Mouse (Mus musculus) lung, adult 2 months (tissue): ENCODE measurements around the gene Hist1h3e. TPM values are rescaled to one million over a fixed set of nuclear protein-coding genes. Genes with fewer than 3 reads are reported as not detected.
"Not testable (repeated sequence)": the region's sequence is repeated elsewhere in the genome, so short reads cannot be mapped to it uniquely, and the experiment has no call there.

Experiments used
- DNase-seq: peaks from one replicate; pipeline ENCODE4 v3.0.0; 2022
- H3K4me1 ChIP-seq: fragments of 200-500 bp; 2 replicates; pipeline ENCODE4 v1.6.1; 2011; ENCODE audit warnings: low read length; ENCODE audit not compliant: control insufficient read depth, insufficient read depth
- H3K4me3 ChIP-seq: fragments of 200-500 bp; replicated peaks from 2 replicates; pipeline ENCODE3; 2011; ENCODE audit warnings: low read depth, mild to moderate bottlenecking, control low read depth, low read length; ENCODE audit errors: extremely low read depth
- CTCF ChIP-seq: fragments of 200-500 bp; IDR thresholded peaks from 2 replicates; pipeline ENCODE4 v1.5.1; 2011; ENCODE audit warnings: mild to moderate bottlenecking, low read length, control low read depth; ENCODE audit not compliant: insufficient read depth
- POLR2A ChIP-seq: fragments of 200-500 bp; IDR thresholded peaks from 2 replicates; pipeline ENCODE4 v1.6.1; 2011; ENCODE audit warnings: low read depth, mild to moderate bottlenecking, control low read depth, low read length, borderline replicate concordance; ENCODE audit errors: extremely low read depth
- WGBS: fragments of 180-500 bp; shearing (Covaris S2); methylation state at CpG from one replicate; pipeline ENCODE4 v1.1.7; 2018; 5-methylcytosine and 5-hydroxymethylcytosine counted together
- polyA plus RNA-seq: library from polyadenylated mRNA; depleted of rRNA; stranded (reverse); fragments of >200 nt; gene quantifications from 2 replicates; pipeline ENCODE4 v1.2.3, GENCODE M21; 2012

Gene Hist1h3e
- polyA plus RNA-seq, 1 experiment: 9.2 TPM

DNA sequence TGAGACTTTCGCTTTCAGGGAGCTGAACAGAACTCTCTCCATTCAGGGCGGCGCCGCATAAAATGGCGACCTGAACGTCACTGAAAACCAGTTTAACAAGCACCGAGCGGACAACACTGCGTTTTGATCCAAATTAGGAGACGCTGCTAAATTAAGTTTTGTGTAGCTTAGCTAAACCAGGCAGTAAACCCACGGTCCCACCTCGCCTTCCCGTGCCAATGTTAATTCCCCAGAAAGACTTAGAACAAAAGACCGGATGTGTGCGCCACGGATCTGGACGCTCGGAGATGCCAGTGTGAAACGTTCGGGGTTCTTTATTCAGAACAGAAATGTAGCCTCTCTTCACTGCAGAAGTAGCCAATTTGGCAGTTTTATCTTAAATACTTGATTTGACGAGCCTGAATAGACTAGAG is 22.9 kb upstream of the Hist1h3e start:
- WGBS: under 1% methylated on average over 21 of the region's 21 CpGs
- DNase-seq: peak; percentile 78
- peak overlapping the region; percentile 91 for H3K4me3 ChIP-seq
- peaks cover 2% of the 10 kb centered on the region; the same call in 1 of the 2 replicates for H3K4me1 ChIP-seq
- peak; percentile 59; the same call in 1 of the 2 replicates for TF ChIP-seq POLR2A
- TF ChIP-seq CTCF: no peak

DNA sequence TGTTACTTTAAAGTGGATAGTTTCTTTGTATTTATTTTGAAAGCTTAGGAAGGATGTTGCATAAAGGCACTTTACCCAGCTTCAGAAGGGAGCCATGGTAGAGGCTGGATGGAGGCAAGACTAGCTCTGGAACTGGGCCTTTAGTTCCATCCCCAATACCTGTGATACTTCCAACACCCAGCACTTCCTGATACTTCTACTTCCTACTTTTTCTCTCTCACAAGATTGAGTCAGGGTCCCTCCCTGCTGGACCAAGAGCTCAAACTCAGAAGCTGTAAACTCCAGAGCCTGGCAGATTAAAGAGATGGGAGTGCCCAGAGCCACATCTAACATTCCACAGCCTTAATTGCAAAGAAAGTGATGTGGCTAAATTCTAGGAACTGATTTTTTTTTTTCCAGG is 22.2 kb upstream of the Hist1h3e start:
- TF ChIP-seq CTCF (no peak), POLR2A (no peak)
- peak; percentile 15 for DNase-seq
- Histone ChIP-seq H3K4me3 (peak overlapping the region; percentile 11), H3K4me1 (peaks cover 2% of the 10 kb centered on the region; the same call in 1 of the 2 replicates)

DNA sequence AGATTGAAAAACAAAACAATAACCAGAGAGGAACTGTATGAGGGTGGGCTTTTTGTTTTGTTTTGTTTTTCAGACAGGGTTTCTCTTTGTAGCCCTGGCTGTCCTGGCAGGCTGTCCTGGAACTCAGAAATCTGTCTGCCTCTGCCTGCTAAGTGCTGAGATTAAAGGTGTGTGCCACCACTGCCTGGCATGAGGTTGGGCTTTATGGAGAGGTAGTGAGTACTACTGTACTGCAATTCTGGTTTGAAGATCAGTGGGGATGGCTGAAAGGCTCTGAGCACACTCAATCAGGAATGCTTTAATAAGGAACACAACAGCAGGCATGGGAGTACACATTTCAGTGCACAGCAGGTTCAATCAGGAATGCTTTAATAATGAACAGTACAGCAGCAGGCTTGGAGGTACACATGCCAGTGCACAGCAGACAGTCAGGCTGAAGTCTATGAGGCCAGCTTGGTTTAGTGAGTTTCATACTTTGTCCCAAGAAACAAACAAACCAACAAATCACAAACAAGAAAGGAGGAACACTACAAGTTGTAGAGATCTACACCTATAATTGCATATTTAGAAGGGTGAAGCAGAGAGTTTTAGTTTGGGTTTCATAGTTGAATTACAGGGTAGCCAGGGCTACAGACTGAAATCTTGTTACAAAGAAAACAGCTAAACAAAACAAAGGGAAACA is 21.4 kb upstream of the Hist1h3e start:
- TF ChIP-seq CTCF (no peak), POLR2A (no peak)
- Histone ChIP-seq H3K4me3 (no peak overlapping the region), H3K4me1 (peaks cover 2% of the 10 kb centered on the region; the same call in 1 of the 2 replicates)
- DNase-seq: no peak

DNA sequence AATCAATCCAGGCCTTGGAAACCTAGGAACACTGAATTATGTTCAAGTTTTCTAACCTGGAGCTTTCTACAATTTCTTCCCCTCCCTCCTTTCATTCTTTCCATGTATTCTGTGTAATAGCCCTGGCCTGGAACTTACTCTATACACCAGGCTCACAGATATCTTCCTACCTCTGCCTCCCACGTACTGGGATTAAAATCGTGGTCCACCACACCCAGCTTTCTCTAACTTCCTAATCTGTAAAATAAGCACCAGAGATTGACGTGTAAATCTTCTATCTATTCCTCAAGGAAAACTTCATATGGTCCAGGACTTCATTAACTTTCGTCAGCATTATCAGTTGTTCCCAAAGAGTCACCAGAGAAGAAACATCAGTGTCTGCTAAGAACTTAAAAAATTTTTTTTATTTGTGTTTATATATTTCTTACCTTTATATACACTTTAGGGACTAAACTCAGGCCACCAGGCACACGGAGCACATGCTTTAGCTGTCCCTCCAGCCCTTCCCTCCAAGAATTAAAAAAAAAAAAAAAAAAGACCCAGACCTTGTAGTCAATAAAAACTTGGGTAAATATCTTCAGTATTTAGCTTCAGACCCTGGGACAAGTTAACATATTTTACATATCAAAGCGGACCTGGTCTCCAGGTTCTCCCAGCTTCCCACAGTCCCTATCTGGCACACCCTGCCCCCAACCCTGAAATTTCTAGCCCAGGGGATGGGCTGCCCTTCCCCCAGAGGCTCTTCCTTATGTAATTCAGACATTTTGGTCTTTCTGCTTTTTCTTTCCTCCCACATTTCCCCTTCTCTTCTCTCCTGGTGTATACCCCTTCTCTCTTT is 20.3 kb upstream of the Hist1h3e start:
- no peak for DNase-seq
- Histone ChIP-seq H3K4me1 (peaks cover 2% of the 10 kb centered on the region; the same call in 1 of the 2 replicates), H3K4me3 (peak overlapping the region; percentile 73)
- TF ChIP-seq POLR2A: no peak
- TF ChIP-seq CTCF: no peak
- 21% methylated on average over 6 of the region's 6 CpGs for WGBS

DNA sequence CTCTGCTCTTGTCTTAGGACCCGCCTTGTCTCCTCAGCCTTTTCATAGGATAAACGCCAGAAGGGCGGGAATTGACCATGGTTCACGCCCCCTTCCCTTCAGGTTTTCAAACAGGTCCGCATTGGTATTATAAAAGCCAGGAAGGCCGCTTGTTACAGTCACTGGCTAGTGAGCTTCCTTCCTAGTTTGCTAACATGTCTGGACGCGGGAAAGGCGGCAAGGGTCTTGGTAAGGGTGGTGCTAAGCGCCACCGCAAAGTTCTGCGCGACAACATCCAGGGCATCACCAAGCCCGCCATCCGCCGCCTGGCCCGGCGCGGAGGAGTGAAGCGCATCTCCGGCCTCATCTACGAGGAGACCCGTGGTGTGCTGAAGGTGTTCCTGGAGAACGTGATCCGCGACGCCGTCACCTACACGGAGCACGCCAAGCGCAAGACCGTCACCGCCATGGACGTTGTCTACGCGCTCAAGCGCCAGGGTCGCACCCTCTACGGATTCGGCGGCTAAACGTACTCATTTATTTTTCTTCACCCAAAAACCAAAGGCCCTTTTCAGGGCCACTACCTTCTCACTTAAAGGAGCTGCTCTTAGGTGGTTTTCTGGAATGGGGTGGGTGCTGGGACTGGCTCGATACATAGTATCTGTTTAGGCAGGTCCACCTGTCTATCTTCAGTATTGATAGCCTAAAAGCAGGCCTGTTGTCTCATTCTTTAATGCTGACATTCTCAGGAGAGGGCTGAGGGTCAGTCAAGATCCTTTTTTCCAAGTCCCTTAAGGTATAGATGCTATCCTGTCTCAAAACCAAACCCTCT is 19.4 kb upstream of the Hist1h3e start, which contains the start of gene Hist1h4d:
Hist1h4d (plus strand) TSS at position 191 of the 811 bp plus-strand sequence.
- under 1% methylated on average over 43 of the region's 43 CpGs for WGBS
- H3K4me1 ChIP-seq: peaks cover 2% of the 10 kb centered on the region; the same call in 1 of the 2 replicates
- no peak for TF ChIP-seq CTCF
- peak; percentile 100 for TF ChIP-seq POLR2A
- peak; percentile 96 for DNase-seq
- peak within 1 kb of the TSS; percentile 73 for H3K4me3 ChIP-seq

DNA sequence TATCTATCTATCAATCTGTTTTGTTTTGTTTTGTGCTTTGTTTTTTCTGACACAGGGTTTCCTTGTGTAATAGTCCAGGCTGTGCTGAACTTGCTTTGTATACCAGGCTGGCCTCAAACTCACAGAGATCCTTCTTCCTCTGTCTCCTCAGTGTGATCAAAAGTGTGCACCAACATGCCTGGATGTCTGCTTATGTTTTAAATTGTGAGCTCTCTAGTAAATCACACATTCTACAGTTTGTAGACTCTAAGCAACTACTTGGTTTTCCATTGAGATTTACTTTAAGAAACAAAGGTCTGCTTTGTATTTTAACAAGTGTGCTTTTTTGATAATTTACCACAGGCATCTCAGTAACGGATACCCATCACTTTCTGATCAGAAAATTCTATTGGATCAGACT is 15.7 kb upstream of the Hist1h3e start:
- TF ChIP-seq POLR2A (no peak), CTCF (no peak)
- no peak for DNase-seq
- Histone ChIP-seq H3K4me1 (no peaks in the 10 kb centered on the region), H3K4me3 (no peak overlapping the region)
- WGBS: 89% methylated on average over 1 of the region's 1 CpGs

DNA sequence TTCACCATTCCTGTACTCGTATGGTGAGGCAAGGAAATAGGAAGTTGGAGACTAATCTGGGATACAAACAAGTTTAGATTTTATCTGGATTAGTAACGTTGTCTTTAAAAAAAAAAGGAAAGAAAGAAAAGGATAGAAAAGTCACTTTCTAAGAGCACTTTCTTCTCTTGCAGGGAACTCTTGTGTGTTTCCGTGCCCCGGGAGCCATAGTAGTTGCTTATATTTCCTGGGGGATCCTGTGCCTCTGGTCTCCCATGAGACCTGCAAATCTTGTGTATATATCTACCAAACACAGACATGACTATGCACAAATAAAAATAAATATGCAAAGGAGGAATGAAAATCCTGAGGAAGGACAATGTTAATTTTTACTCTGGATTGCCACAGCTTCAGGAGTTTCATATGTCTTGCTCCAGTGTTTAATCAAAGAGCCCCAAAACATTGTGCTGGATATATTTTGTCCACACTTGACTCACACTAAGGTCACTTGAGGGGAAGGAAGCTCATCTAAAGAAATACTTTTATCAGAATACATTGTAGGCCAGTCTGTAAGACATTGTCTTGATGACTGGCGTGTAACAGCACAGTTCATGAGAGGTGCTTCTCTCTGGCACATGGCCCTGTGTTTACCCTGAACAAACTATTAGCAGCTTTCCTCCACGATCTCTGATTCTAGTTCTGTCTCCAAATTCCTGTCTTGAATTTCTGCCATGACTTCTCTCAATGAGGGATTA is 14.9 kb upstream of the Hist1h3e start:
- no peak for TF ChIP-seq CTCF
- TF ChIP-seq POLR2A: no peak
- no peak for DNase-seq
- WGBS: 52% methylated on average over 6 of the region's 6 CpGs
- Histone ChIP-seq H3K4me3 (no peak overlapping the region), H3K4me1 (no peaks in the 10 kb centered on the region)

DNA sequence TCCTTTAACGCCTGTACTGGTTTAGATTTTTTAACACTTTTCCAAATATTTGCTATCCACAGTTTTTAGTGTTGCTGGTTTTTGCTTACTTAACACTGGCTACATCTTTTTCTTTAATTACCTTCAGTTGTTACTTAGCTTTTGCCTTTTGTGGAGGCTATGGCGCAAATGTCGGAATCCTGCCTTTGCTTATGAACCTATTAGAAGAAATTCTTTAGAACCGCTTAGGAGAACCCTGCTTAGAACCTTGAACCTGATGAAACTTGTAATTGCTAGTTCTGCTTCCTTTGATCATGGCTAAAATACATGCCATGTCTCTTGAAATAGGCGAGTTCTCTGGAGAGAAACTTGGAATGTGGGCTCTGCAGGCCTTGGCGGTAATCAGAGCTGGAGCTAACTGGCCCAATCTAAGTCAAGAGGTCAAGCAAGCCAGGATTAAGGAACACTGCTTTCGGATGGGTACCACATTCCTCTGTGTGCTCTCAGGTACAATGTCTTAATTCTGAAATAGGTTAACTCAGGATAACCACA is 14.2 kb upstream of the Hist1h3e start:
- no peak for DNase-seq

DNA sequence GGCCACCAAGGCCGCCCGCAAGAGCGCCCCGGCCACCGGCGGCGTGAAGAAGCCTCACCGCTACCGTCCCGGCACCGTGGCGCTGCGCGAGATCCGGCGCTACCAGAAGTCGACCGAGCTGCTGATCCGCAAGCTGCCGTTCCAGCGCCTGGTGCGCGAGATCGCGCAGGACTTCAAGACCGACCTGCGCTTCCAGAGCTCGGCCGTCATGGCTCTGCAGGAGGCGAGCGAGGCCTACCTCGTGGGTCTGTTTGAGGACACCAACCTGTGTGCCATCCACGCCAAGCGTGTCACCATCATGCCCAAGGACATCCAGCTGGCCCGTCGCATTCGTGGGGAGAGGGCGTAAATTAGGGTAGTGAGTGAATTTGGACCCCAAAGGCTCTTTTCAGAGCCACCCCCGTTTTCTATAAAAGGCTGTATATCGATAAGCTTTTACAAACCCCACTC is 13.7 kb upstream of the Hist1h3e start:
- not testable (repeated sequence) for H3K4me1 ChIP-seq
- peak overlapping the region; percentile 54 for H3K4me3 ChIP-seq
- WGBS: 2% methylated on average over 17 of the region's 40 CpGs
- peak; percentile 32 for DNase-seq

More for the DNA sequence above, 14.2 kb upstream of the Hist1h3e start:
- Histone ChIP-seq H3K4me1 (no peaks in the 10 kb centered on the region), H3K4me3 (no peak overlapping the region)
- TF ChIP-seq POLR2A (no peak), CTCF (no peak)
- 43% methylated on average over 7 of the region's 7 CpGs for WGBS
